Mouse (Mus musculus): ENCODE data around the gene Slc30a7. TPM values are rescaled to one million over a fixed set of nuclear protein-coding genes. Genes with fewer than 3 reads are reported as not detected.

Gene Slc30a7
- polyA plus RNA-seq, 1 experiment from 2014 or later, result 36.9 TPM

GRCm38 (mm10) chr3:115952356-115952755, 54.9 kb downstream of the Slc30a7 start:
- Histone ChIP-seq H3K4me2 (replicated peaks; ENCODE audit: low read depth) (no peak overlapping the region), H3K4me3 (ENCODE audit: low read depth, low read length) (no peak overlapping the region), H3K27ac (ENCODE audit: low read depth, low read length) (no peak overlapping the region), H3K27me3 (replicated peaks; ENCODE audit: control insufficient read depth, insufficient read depth, low read length) (no peaks in the 10 kb centered on the region), H3K36me3 (ENCODE audit: control insufficient read depth, insufficient read depth) (peaks cover 38% of the 10 kb centered on the region), H3K9me3 (ENCODE audit: control insufficient read depth) (no peaks in the 10 kb centered on the region), H3K9ac (ENCODE audit: low read depth, low read length) (no peak overlapping the region), H3K4me1 (replicated peaks; ENCODE audit: control insufficient read depth, insufficient read depth, low read length) (no peaks in the 10 kb centered on the region)
- no peak for TF ChIP-seq CTCF (IDR thresholded peaks at IDR 0.05; ENCODE audit: low read depth)
- ATAC-seq, result no peak
- WGBS, result 89% methylated on average over 4 of the region's 4 CpGs

GRCm38 (mm10) chr3:115951221-115951620, 56.0 kb downstream of the Slc30a7 start:
- H3K27me3 ChIP-seq (replicated peaks; ENCODE audit: control insufficient read depth, insufficient read depth, low read length), result no peaks in the 10 kb centered on the region
- no peak for ATAC-seq

GRCm38 (mm10) chr3:115949921-115950877, 57.0 kb downstream of the Slc30a7 start:
- Histone ChIP-seq H3K9me3 (ENCODE audit: control insufficient read depth) (no peaks in the 10 kb centered on the region), H3K4me1 (replicated peaks; ENCODE audit: control insufficient read depth, insufficient read depth, low read length) (no peaks in the 10 kb centered on the region), H3K4me2 (replicated peaks; ENCODE audit: low read depth) (no peak overlapping the region), H3K27me3 (replicated peaks; ENCODE audit: control insufficient read depth, insufficient read depth, low read length) (no peaks in the 10 kb centered on the region), H3K36me3 (ENCODE audit: control insufficient read depth, insufficient read depth) (peaks cover 34% of the 10 kb centered on the region), H3K9ac (ENCODE audit: low read depth, low read length) (no peak overlapping the region), H3K4me3 (ENCODE audit: low read depth, low read length) (no peak overlapping the region), H3K27ac (ENCODE audit: low read depth, low read length) (no peak overlapping the region)
- TF ChIP-seq CTCF (IDR thresholded peaks at IDR 0.05; ENCODE audit: low read depth), result no peak
- WGBS, result 88% methylated on average over 6 of the region's 6 CpGs
- ATAC-seq, result no peak

More at GRCm38 (mm10) chr3:115951221-115951620, 56.0 kb downstream of the Slc30a7 start:
- no peak overlapping the region for H3K4me2 ChIP-seq (replicated peaks; ENCODE audit: low read depth)
- no peak for TF ChIP-seq CTCF (IDR thresholded peaks at IDR 0.05; ENCODE audit: low read depth)
- no peak overlapping the region for H3K9ac ChIP-seq (ENCODE audit: low read depth, low read length)
- H3K4me1 ChIP-seq (replicated peaks; ENCODE audit: control insufficient read depth, insufficient read depth, low read length), result no peaks in the 10 kb centered on the region
- no peak overlapping the region for H3K4me3 ChIP-seq (ENCODE audit: low read depth, low read length)
- H3K9me3 ChIP-seq (ENCODE audit: control insufficient read depth), result no peaks in the 10 kb centered on the region
- H3K36me3 ChIP-seq (ENCODE audit: control insufficient read depth, insufficient read depth), result peaks cover 39% of the 10 kb centered on the region
- WGBS, result 88% methylated on average over 3 of the region's 3 CpGs
- no peak overlapping the region for H3K27ac ChIP-seq (ENCODE audit: low read depth, low read length)

- Histone ChIP-seq H3K9ac (ENCODE audit: low read depth, low read length) (no peak overlapping the region), H3K9me3 (ENCODE audit: control insufficient read depth) (no peaks in the 10 kb centered on the region), H3K4me1 (replicated peaks; ENCODE audit: control insufficient read depth, insufficient read depth, low read length) (no peaks in the 10 kb centered on the region), H3K4me2 (replicated peaks; ENCODE audit: low read depth) (no peak overlapping the region), H3K36me3 (ENCODE audit: control insufficient read depth, insufficient read depth) (peaks cover 39% of the 10 kb centered on the region), H3K27ac (ENCODE audit: low read depth, low read length) (no peak overlapping the region), H3K4me3 (ENCODE audit: low read depth, low read length) (no peak overlapping the region), H3K27me3 (replicated peaks; ENCODE audit: control insufficient read depth, insufficient read depth, low read length) (no peaks in the 10 kb centered on the region)
- no peak for ATAC-seq
- WGBS, result 66% methylated on average over 3 of the region's 3 CpGs
- no peak for TF ChIP-seq CTCF (IDR thresholded peaks at IDR 0.05; ENCODE audit: low read depth)
Measured at GRCm38 (mm10) chr3:115949220-115949920, 57.8 kb downstream of the Slc30a7 start.

GRCm38 (mm10) chr3:115946272-115946671, 60.9 kb downstream of the Slc30a7 start:
- ATAC-seq, result no peak

GRCm38 (mm10) chr3:115944376-115944775, 62.8 kb downstream of the Slc30a7 start:
- TF ChIP-seq CTCF (IDR thresholded peaks at IDR 0.05; ENCODE audit: low read depth), result no peak
- 97% methylated on average over 6 of the region's 6 CpGs for WGBS

More at GRCm38 (mm10) chr3:115946272-115946671, 60.9 kb downstream of the Slc30a7 start:
- WGBS, result 93% methylated on average over 8 of the region's 8 CpGs
- H3K27ac ChIP-seq (ENCODE audit: low read depth, low read length), result no peak overlapping the region
- no peaks in the 10 kb centered on the region for H3K4me1 ChIP-seq (replicated peaks; ENCODE audit: control insufficient read depth, insufficient read depth, low read length)
- H3K27me3 ChIP-seq (replicated peaks; ENCODE audit: control insufficient read depth, insufficient read depth, low read length), result no peaks in the 10 kb centered on the region
- no peak overlapping the region for H3K9ac ChIP-seq (ENCODE audit: low read depth, low read length)
- peaks cover 48% of the 10 kb centered on the region for H3K36me3 ChIP-seq (ENCODE audit: control insufficient read depth, insufficient read depth)
- H3K4me2 ChIP-seq (replicated peaks; ENCODE audit: low read depth), result no peak overlapping the region
- no peak for TF ChIP-seq CTCF (IDR thresholded peaks at IDR 0.05; ENCODE audit: low read depth)
- no peaks in the 10 kb centered on the region for H3K9me3 ChIP-seq (ENCODE audit: control insufficient read depth)
- H3K4me3 ChIP-seq (ENCODE audit: low read depth, low read length), result no peak overlapping the region

More at GRCm38 (mm10) chr3:115944376-115944775, 62.8 kb downstream of the Slc30a7 start:
- Histone ChIP-seq H3K9me3 (ENCODE audit: control insufficient read depth) (no peaks in the 10 kb centered on the region), H3K27ac (ENCODE audit: low read depth, low read length) (no peak overlapping the region), H3K9ac (ENCODE audit: low read depth, low read length) (no peak overlapping the region), H3K4me3 (ENCODE audit: low read depth, low read length) (no peak overlapping the region), H3K4me1 (replicated peaks; ENCODE audit: control insufficient read depth, insufficient read depth, low read length) (no peaks in the 10 kb centered on the region), H3K4me2 (replicated peaks; ENCODE audit: low read depth) (no peak overlapping the region), H3K36me3 (ENCODE audit: control insufficient read depth, insufficient read depth) (peaks cover 40% of the 10 kb centered on the region), H3K27me3 (replicated peaks; ENCODE audit: control insufficient read depth, insufficient read depth, low read length) (no peaks in the 10 kb centered on the region)
- no peak for ATAC-seq

Data from intestine, postnatal 0 days (tissue).